Mouse (Mus musculus): Measurements from ENCODE around the gene Dop1a.

Dop1a gene

GRCm38 (mm10) chr9:86499083-86499482, 32.1 kb downstream of the Dop1a start:
- DNase-seq (ENCODE audit: low spot score in 2 of 2), result no peak

GRCm38 (mm10) chr9:86507437-86507836, 40.5 kb downstream of the Dop1a start:
- no peak for DNase-seq (ENCODE audit: low spot score in 2 of 2)

- no peak for DNase-seq (ENCODE audit: low spot score in 2 of 2)
Observed at GRCm38 (mm10) chr9:86513733-86514132, 46.8 kb downstream of the Dop1a start.

GRCm38 (mm10) chr9:86514390-86514789, 47.4 kb downstream of the Dop1a start:
- DNase-seq (ENCODE audit: low spot score in 2 of 2), result no peak

GRCm38 (mm10) chr9:86514798-86515197, 47.8 kb downstream of the Dop1a start:
- DNase-seq (ENCODE audit: low spot score in 2 of 2), result no peak

GRCm38 (mm10) chr9:86522335-86522734, 55.4 kb downstream of the Dop1a start:
- no peak for DNase-seq (ENCODE audit: low spot score in 2 of 2)

- no peak for DNase-seq (ENCODE audit: low spot score in 2 of 2)
Observed at GRCm38 (mm10) chr9:86525600-86525999, 58.6 kb downstream of the Dop1a start.

GRCm38 (mm10) chr9:86534071-86534470, 67.1 kb downstream of the Dop1a start:
- DNase-seq (ENCODE audit: low spot score in 2 of 2), result no peak

GRCm38 (mm10) chr9:86543451-86543850, 76.5 kb downstream of the Dop1a start:
- DNase-seq (ENCODE audit: low spot score in 2 of 2), result no peak

- DNase-seq (ENCODE audit: low spot score in 2 of 2), result no peak
Observed at GRCm38 (mm10) chr9:86544559-86544958, 77.6 kb downstream of the Dop1a start.

GRCm38 (mm10) chr9:86549637-86550162, 82.7 kb downstream of the Dop1a start:
- DNase-seq (ENCODE audit: low spot score in 2 of 2), result no peak

GRCm38 (mm10) chr9:86550717-86551116, 83.8 kb downstream of the Dop1a start:
- no peak for DNase-seq (ENCODE audit: low spot score in 2 of 2)

- no peak for DNase-seq (ENCODE audit: low spot score in 2 of 2)
Observed at GRCm38 (mm10) chr9:86553886-86554285, 86.9 kb downstream of the Dop1a start.

- DNase-seq (ENCODE audit: low spot score in 2 of 2), result no peak
Observed at GRCm38 (mm10) chr9:86554641-86555040, 87.7 kb downstream of the Dop1a start.

GRCm38 (mm10) chr9:86560543-86560942, 93.6 kb downstream of the Dop1a start:
- no peak for DNase-seq (ENCODE audit: low spot score in 2 of 2)

- no peak for DNase-seq (ENCODE audit: low spot score in 2 of 2)
Observed at GRCm38 (mm10) chr9:86569314-86569910, 102.5 kb downstream of the Dop1a start.

GRCm38 (mm10) chr9:86570261-86570890, 103.4 kb downstream of the Dop1a start:
- DNase-seq (ENCODE audit: low spot score in 2 of 2), result no peak

- no peak for DNase-seq (ENCODE audit: low spot score in 2 of 2)
Observed at GRCm38 (mm10) chr9:86570946-86571345, 104.0 kb downstream of the Dop1a start.

GRCm38 (mm10) chr9:86571540-86572135, 104.7 kb downstream of the Dop1a start, which contains the start of the genes Pgm3 and Rwdd2a:
Gene Pgm3, minus strand, starts transcription at chr9:86571842.
Gene Rwdd2a, plus strand, starts transcription at chr9:86571991.
- DNase-seq (ENCODE audit: low spot score in 2 of 2), result peak; percentile 95 to 97

- peak in 1 of 2 experiments; percentile 33 for DNase-seq (ENCODE audit: low spot score in 2 of 2)
Observed at GRCm38 (mm10) chr9:86572196-86572595, 105.2 kb downstream of the Dop1a start.

- DNase-seq (ENCODE audit: low spot score in 2 of 2), result peak; percentile 46 to 68
Observed at GRCm38 (mm10) chr9:86572636-86573291, 105.8 kb downstream of the Dop1a start.

GRCm38 (mm10) chr9:86573616-86574303, 106.8 kb downstream of the Dop1a start:
- no peak for DNase-seq (ENCODE audit: low spot score in 2 of 2)
